Mouse (Mus musculus) left cerebral cortex, adult 2 months (tissue): Measurements from ENCODE around the gene Kif5a. TPM values are rescaled to one million over a fixed set of nuclear protein-coding genes. Genes with fewer than 3 reads are reported as not detected.
A peak's percentile ranks its signal among the peaks of the same experiment; 100 is the strongest.

ENCODE experiments used
- DNase-seq, 2 experiments: peaks; one replicate each; pipeline ENCODE4 v3.0.0; 2021 to 2022; ENCODE audit warnings: low spot score in 2 of 2, mixed read lengths in 1 of 2; ENCODE audit errors: extremely low spot score in 1 of 2
- H3K27ac ChIP-seq: fragments of 200-600 bp; 2 replicates; pipeline ENCODE4 v1.8.1; 2022
- H3K4me3 ChIP-seq: fragments of 200-600 bp; 2 replicates; pipeline ENCODE4 v1.8.1; 2022
- CTCF ChIP-seq: fragments of 200-600 bp; IDR thresholded peaks from 2 replicates; pipeline ENCODE4 v1.8.1; 2022; ENCODE audit warnings: antibody characterized with exemption, mild to moderate bottlenecking, moderate library complexity
- intact Hi-C: fragments of 180-260 bp; cut with DNase I; formaldehyde crosslinking; loops from one replicate; pipeline ENCODE4 v1.15.1; 2025
- total RNA-seq, 2 experiments: library from RNA; stranded (reverse); gene quantifications; 2 replicates each; pipeline ENCODE4 v1.2.3; 2021

Kif5a gene
- total RNA-seq, 2 experiments from 2014 or later = 1,016 to 1,023 TPM

GRCm38 (mm10) chr10:127288328-127288799 is 25.2 kb upstream of the Kif5a start:
- Histone ChIP-seq H3K27ac (peak overlapping the region; percentile 99), H3K4me3 (peak overlapping the region; percentile 64)
- intact Hi-C loops = loop anchor here (1.0 to 2.0 kb wide), 2 partner anchors 22 to 78 kb away; partner anchors contain the start of genes Dctn2 and Pip4k2c
- peak; percentile 30 to 42 for DNase-seq
- TF ChIP-seq CTCF = no peak

GRCm38 (mm10) chr10:127287936-127288293 is 24.8 kb upstream of the Kif5a start:
- no peak for DNase-seq
- Histone ChIP-seq H3K27ac (peak overlapping the region; percentile 99), H3K4me3 (peak overlapping the region; percentile 64)
- TF ChIP-seq CTCF = no peak
- intact Hi-C loops = loop anchor here (1.0 to 2.0 kb wide), 2 partner anchors 22 to 77 kb away; partner anchors contain the start of genes Dctn2 and Pip4k2c

GRCm38 (mm10) chr10:127287271-127287935 is 24.3 kb upstream of the Kif5a start:
- H3K4me3 ChIP-seq = peak overlapping the region; percentile 64
- DNase-seq = no peak
- TF ChIP-seq CTCF = no peak
- peak overlapping the region; percentile 99 for H3K27ac ChIP-seq
- intact Hi-C loops = no loop called here

GRCm38 (mm10) chr10:127286730-127287129 is 23.6 kb upstream of the Kif5a start:
- TF ChIP-seq CTCF = no peak
- DNase-seq = no peak
- Histone ChIP-seq H3K27ac (no peak overlapping the region), H3K4me3 (no peak overlapping the region; the same call in 1 of the 2 replicates)
- intact Hi-C loops = no loop called here

- DNase-seq = no peak
- TF ChIP-seq CTCF = no peak
- Histone ChIP-seq H3K27ac (no peak overlapping the region), H3K4me3 (no peak overlapping the region)
- intact Hi-C loops = no loop called here
Observed at GRCm38 (mm10) chr10:127286194-127286593, 23.0 kb upstream of the Kif5a start.

GRCm38 (mm10) chr10:127285644-127286043 is 22.5 kb upstream of the Kif5a start:
- H3K27ac ChIP-seq = no peak overlapping the region
- no peak for TF ChIP-seq CTCF
- intact Hi-C loops = no loop called here
- no peak overlapping the region for H3K4me3 ChIP-seq
- DNase-seq = no peak

- no peak for TF ChIP-seq CTCF
- Histone ChIP-seq H3K4me3 (no peak overlapping the region), H3K27ac (no peak overlapping the region)
- intact Hi-C loops = no loop called here
- DNase-seq = no peak
Observed at GRCm38 (mm10) chr10:127284724-127285500, 21.8 kb upstream of the Kif5a start.

GRCm38 (mm10) chr10:127284105-127284622 is 21.0 kb upstream of the Kif5a start:
- intact Hi-C loops = no loop called here
- Histone ChIP-seq H3K27ac (no peak overlapping the region), H3K4me3 (no peak overlapping the region)
- no peak for DNase-seq
- TF ChIP-seq CTCF = no peak

GRCm38 (mm10) chr10:127282620-127283215 is 19.6 kb upstream of the Kif5a start:
- no peak overlapping the region for H3K27ac ChIP-seq
- H3K4me3 ChIP-seq = no peak overlapping the region
- no peak for DNase-seq
- TF ChIP-seq CTCF = no peak
- intact Hi-C loops = no loop called here

GRCm38 (mm10) chr10:127281316-127281715 is 18.2 kb upstream of the Kif5a start:
- DNase-seq = no peak
- intact Hi-C loops = no loop called here
- TF ChIP-seq CTCF = no peak
- no peak overlapping the region for H3K27ac ChIP-seq
- H3K4me3 ChIP-seq = no peak overlapping the region

- TF ChIP-seq CTCF = no peak; the same call in 1 of the 2 replicates
- Histone ChIP-seq H3K4me3 (no peak overlapping the region), H3K27ac (no peak overlapping the region)
- DNase-seq = no peak
- intact Hi-C loops = no loop called here
Observed at GRCm38 (mm10) chr10:127279730-127280129, 16.6 kb upstream of the Kif5a start.
